Comparison of ENCODE assay signal across 10 mouse cellular contexts in the genomic region with DNA sequence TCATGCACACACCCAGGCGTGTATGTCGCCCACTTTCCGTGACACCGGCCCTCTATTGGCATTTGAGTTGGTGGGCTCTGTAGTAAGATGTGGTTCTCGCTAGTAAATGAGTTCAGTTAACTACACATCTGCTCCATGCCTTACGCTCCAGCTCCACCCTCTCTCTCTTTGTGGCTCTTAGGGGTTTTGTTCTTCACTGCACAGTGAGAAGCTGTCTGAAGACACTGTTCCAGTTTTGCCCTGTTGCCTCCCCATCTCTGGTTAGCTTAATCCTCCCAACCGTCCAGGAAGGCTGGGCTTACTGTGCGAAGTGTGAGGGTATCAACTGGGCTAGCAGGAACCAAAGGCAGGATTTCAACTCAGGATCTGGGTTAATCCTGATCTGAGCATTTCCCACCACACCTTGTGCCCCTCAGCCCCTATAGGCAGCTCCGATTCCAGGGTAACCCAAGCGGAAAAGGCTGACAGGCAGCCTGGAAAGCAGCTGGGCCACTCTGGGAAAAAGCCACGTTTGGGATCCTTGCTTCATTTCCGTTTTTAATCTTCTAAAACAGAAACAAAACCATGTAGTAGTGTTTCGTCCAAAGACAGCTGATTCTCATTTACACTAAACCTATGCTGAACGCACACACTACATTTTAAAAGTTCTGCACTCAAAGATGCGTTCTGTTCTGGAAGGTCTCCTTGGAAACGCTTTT. TPM values are rescaled to one million over a fixed set of nuclear protein-coding genes. Genes with fewer than 3 reads are reported as not detected.
A peak's percentile ranks its signal among the peaks of the same experiment; 100 is the strongest.
DNase-seq lines count a peak whose midpoint lies in the region; ATAC-seq and TF ChIP-seq lines count a peak whose summit lies in the region.
"Had no signal": no experiment of that assay in that cellular context is flagged by ENCODE, and none has a peak within 500 bp of the region (broad histone marks: within the 10 kb centered on the region; RNA-seq: fewer than 3 reads in every experiment).

No protein-coding gene starts in this region.

- no peak for TF ChIP-seq CTCF in intestine, postnatal 0 days (IDR thresholded peaks at IDR 0.05; ENCODE audit: low read depth)

- no peaks in the 10 kb centered on the region; the same call in 1 of the 2 replicates for H3K36me3 ChIP-seq in intestine, embryonic 14.5 days (ENCODE audit: control insufficient read depth, insufficient read depth, low read length)
- H3K36me3 ChIP-seq in intestine, postnatal 0 days (ENCODE audit: control insufficient read depth, insufficient read depth), result no peaks in the 10 kb centered on the region
- H3K36me3 ChIP-seq in embryonic facial prominence, embryonic 14.5 days (ENCODE audit: control insufficient read depth, insufficient read depth, low read length), result no peaks in the 10 kb centered on the region
- H3K36me3 ChIP-seq in limb, embryonic 14.5 days (ENCODE audit: control insufficient read depth, insufficient read depth, low read length), result no peaks in the 10 kb centered on the region

- DNase-seq in intestine, embryonic 14.5 days (ENCODE audit: low spot score), result no peak
- peak; percentile 64 for DNase-seq in R1 (ENCODE audit: low read depth, low spot score)
- peak; percentile 91 for DNase-seq in embryonic facial prominence, embryonic 14.5 days (ENCODE audit: low spot score)
- peak; percentile 58 for DNase-seq in limb, embryonic 14.5 days (ENCODE audit: low spot score)
- no peak for DNase-seq in c-Kit-positive CD71-positive TER-119-positive erythroid progenitor cells, embryonic 14.5 days (ENCODE audit: low spot score)
- DNase-seq in left cerebral cortex, postnatal 10 days (ENCODE audit: extremely low spot score in 1 of 2, low spot score in 2 of 2), result no peak
- DNase-seq: gastrocnemius, postnatal 25 days; lung, adult 18-20 months had no signal

- no peak overlapping the region for H3K4me3 ChIP-seq in intestine, embryonic 14.5 days (ENCODE audit: low read depth, low read length)
- H3K4me3 ChIP-seq in intestine, postnatal 0 days (ENCODE audit: low read depth, low read length), result no peak overlapping the region
- no peak overlapping the region for H3K4me3 ChIP-seq in embryonic facial prominence, embryonic 14.5 days (ENCODE audit: low read depth, low read length)
- H3K4me3 ChIP-seq in limb, embryonic 14.5 days (replicated peaks; ENCODE audit: low read length), result no peak overlapping the region
- H3K4me3 ChIP-seq: myocyte had no signal

- 70% methylated on average over 16 of the region's 16 CpGs for WGBS in intestine, embryonic 14.5 days
- 77% methylated on average over 16 of the region's 16 CpGs for WGBS in intestine, postnatal 0 days
- WGBS in embryonic facial prominence, embryonic 14.5 days, result 42% methylated on average over 16 of the region's 16 CpGs
- 37% methylated on average over 16 of the region's 16 CpGs for WGBS in limb, embryonic 14.5 days

- no peaks in the 10 kb centered on the region for H3K9me3 ChIP-seq in intestine, embryonic 14.5 days (ENCODE audit: control insufficient read depth, low read length)
- no peaks in the 10 kb centered on the region for H3K9me3 ChIP-seq in intestine, postnatal 0 days (ENCODE audit: control insufficient read depth)
- no peaks in the 10 kb centered on the region for H3K9me3 ChIP-seq in embryonic facial prominence, embryonic 14.5 days (ENCODE audit: control insufficient read depth, low read length)
- no peaks in the 10 kb centered on the region for H3K9me3 ChIP-seq in limb, embryonic 14.5 days (ENCODE audit: control insufficient read depth, low read length)

- H3K9ac ChIP-seq in intestine, embryonic 14.5 days (ENCODE audit: low read length), result no peak overlapping the region
- H3K9ac ChIP-seq in intestine, postnatal 0 days (ENCODE audit: low read depth, low read length), result no peak overlapping the region
- H3K9ac ChIP-seq in embryonic facial prominence, embryonic 14.5 days (ENCODE audit: low read depth, low read length), result no peak overlapping the region
- no peak overlapping the region for H3K9ac ChIP-seq in limb, embryonic 14.5 days (ENCODE audit: low read depth, low read length, severe bottlenecking)

- no peaks in the 10 kb centered on the region for H3K27me3 ChIP-seq in intestine, embryonic 14.5 days (replicated peaks; ENCODE audit: control insufficient read depth, insufficient read depth, low read length)
- no peaks in the 10 kb centered on the region for H3K27me3 ChIP-seq in intestine, postnatal 0 days (replicated peaks; ENCODE audit: control insufficient read depth, insufficient read depth, low read length)
- no peaks in the 10 kb centered on the region for H3K27me3 ChIP-seq in embryonic facial prominence, embryonic 14.5 days (replicated peaks; ENCODE audit: control insufficient read depth, insufficient read depth, low read length)
- H3K27me3 ChIP-seq in limb, embryonic 14.5 days (ENCODE audit: control insufficient read depth, insufficient read depth, low read length), result no peaks in the 10 kb centered on the region

- peak overlapping the region; percentile 36 for H3K27ac ChIP-seq in intestine, embryonic 14.5 days (ENCODE audit: low read depth)
- no peak overlapping the region for H3K27ac ChIP-seq in intestine, postnatal 0 days (ENCODE audit: low read depth, low read length)
- peak overlapping the region; percentile 72 for H3K27ac ChIP-seq in embryonic facial prominence, embryonic 14.5 days (replicated peaks; ENCODE audit: low read depth, low read length)
- H3K27ac ChIP-seq in limb, embryonic 14.5 days (replicated peaks; ENCODE audit: low read depth, low read length), result 0 out of 2 replicates have a peak overlapping the region, but pooled peaks have one; percentile 22

- no peak for ATAC-seq in intestine, embryonic 14.5 days (replicated peaks; ENCODE audit: low FRiP score, low TSS enrichment, low read depth)
- ATAC-seq in intestine, postnatal 0 days, result no peak
- ATAC-seq in embryonic facial prominence, embryonic 14.5 days (ENCODE audit: low read depth), result peak; percentile 34
- peak; percentile 23; the same call in 1 of the 2 replicates for ATAC-seq in limb, embryonic 14.5 days (ENCODE audit: low FRiP score, low read depth)

- peaks cover 43% of the 10 kb centered on the region for H3K4me1 ChIP-seq in intestine, embryonic 14.5 days (replicated peaks; ENCODE audit: control insufficient read depth, insufficient read depth, low read length)
- 0 out of 2 replicates have a peak, but pooled peaks cover 6% of the 10 kb centered on the region for H3K4me1 ChIP-seq in intestine, postnatal 0 days (replicated peaks; ENCODE audit: control insufficient read depth, insufficient read depth, low read length)
- peaks cover 62% of the 10 kb centered on the region for H3K4me1 ChIP-seq in embryonic facial prominence, embryonic 14.5 days (ENCODE audit: control insufficient read depth, insufficient read depth, low read length)
- peaks cover 74% of the 10 kb centered on the region for H3K4me1 ChIP-seq in limb, embryonic 14.5 days (ENCODE audit: control insufficient read depth, insufficient read depth, low read length)

- no peak overlapping the region for H3K4me2 ChIP-seq in intestine, embryonic 14.5 days (ENCODE audit: low read length)
- H3K4me2 ChIP-seq in intestine, postnatal 0 days (replicated peaks; ENCODE audit: low read depth), result no peak overlapping the region
- peak overlapping the region; percentile 10; the same call in 1 of the 2 replicates for H3K4me2 ChIP-seq in embryonic facial prominence, embryonic 14.5 days (ENCODE audit: low read depth, low read length)
- H3K4me2 ChIP-seq in limb, embryonic 14.5 days (replicated peaks; ENCODE audit: low read depth, low read length, severe bottlenecking), result no peak overlapping the region

- TF ChIP-seq POLR2A in limb, embryonic 14.5 days (IDR thresholded peaks at IDR 0.05; ENCODE audit: borderline replicate concordance, extremely low read depth, insufficient read depth, insufficient read length), result no peak

- intact Hi-C loops in left cerebral cortex, postnatal 10 days (cut with DNase I), result no loop called here

RNA-seq across cellular contexts. Expression of a gene that starts 45.9 kb away (rescaled TPM):
- polyA plus RNA-seq in intestine, embryonic 14.5 days (2014; fragmentation: Nextera tagmentation; extraction: Ambion mirVana), result 45.8 and 51.4 TPM in 2 replicates
- polyA plus RNA-seq in intestine, postnatal 0 days (2015; fragmentation: Nextera tagmentation; extraction: Ambion mirVana), result 14.9 and 15.9 TPM in 2 replicates
- 63.8 and 70.2 TPM in 2 replicates for polyA plus RNA-seq in embryonic facial prominence, embryonic 14.5 days (2014; fragmentation: Nextera tagmentation; extraction: Ambion mirVana)
- 69.9 and 74.4 TPM in 2 replicates for polyA plus RNA-seq in limb, embryonic 14.5 days (2012; rRNA removed)
- polyA plus RNA-seq in limb, embryonic 14.5 days (2014; fragmentation: Nextera tagmentation; extraction: Ambion mirVana), result 78.1 TPM in 2 replicates
- total RNA-seq in left cerebral cortex, postnatal 10 days (2021), result 10 to 100 TPM in 1 of 2 experiments, 1 to 10 TPM in 1; 8.5 to 13.2 TPM

RNA-seq across cellular contexts. Expression of a gene that starts 53.7 kb away (rescaled TPM):
- 117 and 119 TPM in 2 replicates for polyA plus RNA-seq in intestine, embryonic 14.5 days (2014; fragmentation: Nextera tagmentation; extraction: Ambion mirVana)
- 95.2 and 96.0 TPM in 2 replicates for polyA plus RNA-seq in intestine, postnatal 0 days (2015; fragmentation: Nextera tagmentation; extraction: Ambion mirVana)
- 113 and 124 TPM in 2 replicates for polyA plus RNA-seq in embryonic facial prominence, embryonic 14.5 days (2014; fragmentation: Nextera tagmentation; extraction: Ambion mirVana)
- 34.8 and 38.5 TPM in 2 replicates for polyA plus RNA-seq in limb, embryonic 14.5 days (2012; rRNA removed)
- polyA plus RNA-seq in limb, embryonic 14.5 days (2014; fragmentation: Nextera tagmentation; extraction: Ambion mirVana), result 125 and 128 TPM in 2 replicates
- total RNA-seq in left cerebral cortex, postnatal 10 days (2021), result 10 to 100 TPM; 42.6 to 44.1 TPM

Comparison
In these comparisons a context has a peak if more than half of its experiments do, and no peak if none do; other contexts are left out.
1. ATAC-seq: peak in embryonic facial prominence, embryonic 14.5 days (single experiment) and limb, embryonic 14.5 days (single experiment); none in intestine, embryonic 14.5 days (single experiment) and intestine, postnatal 0 days (single experiment).
2. DNase-seq: peak in R1 (single experiment), embryonic facial prominence, embryonic 14.5 days (single experiment) and limb, embryonic 14.5 days (single experiment); none in intestine, embryonic 14.5 days (single experiment), c-Kit-positive CD71-positive TER-119-positive erythroid progenitor cells, embryonic 14.5 days (single experiment) and left cerebral cortex, postnatal 10 days (0 of 2).